Mouse (Mus musculus) T-helper 1 cell (primary cell): ENCODE data around the gene Mrpl9.

ENCODE experiments used
- in situ Hi-C: fragments of 300-600 bp; cut with MboI, MseI; formaldehyde crosslinking; loops from one replicate; pipeline ENCODE4 v1.15.1; 2025; ENCODE audit warnings: high pct_unique_total_duplicates

The Mrpl9 gene

DNA sequence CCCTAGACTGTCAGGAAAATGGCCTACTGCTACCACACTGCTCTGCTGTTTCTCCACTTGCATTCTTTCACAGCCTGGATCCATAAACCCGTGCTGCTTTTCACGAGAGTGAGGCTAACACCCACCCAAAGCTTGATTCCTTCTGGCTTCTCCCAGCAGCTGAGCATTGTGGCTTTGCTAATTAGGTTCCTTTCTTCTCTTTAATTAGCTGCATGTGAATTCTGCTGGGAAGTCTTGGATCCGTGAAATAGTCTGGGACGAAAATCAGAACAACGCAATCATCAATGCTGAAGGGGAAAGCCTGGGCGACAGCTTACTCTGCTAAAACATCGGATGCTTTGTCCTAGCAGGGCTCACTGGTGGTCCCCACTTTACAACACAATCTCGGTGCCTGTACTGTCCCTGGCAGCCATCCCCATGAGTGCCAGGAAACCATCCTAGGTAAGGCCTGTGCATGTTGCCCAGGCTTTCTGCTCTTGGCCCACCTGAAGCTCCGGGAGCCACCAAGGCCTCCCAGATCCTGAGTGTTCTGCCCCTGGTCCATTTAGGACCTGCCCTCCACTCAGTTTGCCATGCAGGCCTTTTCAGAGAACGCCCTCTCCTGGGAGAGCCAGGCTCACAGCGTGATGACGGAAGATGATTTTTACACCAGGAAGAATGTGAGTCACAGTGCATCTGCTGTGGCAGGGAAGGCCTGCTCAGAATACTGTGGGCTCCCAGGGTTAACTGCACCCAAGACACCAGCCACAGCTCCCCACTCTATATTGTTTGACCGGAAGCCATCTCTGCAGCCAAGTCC is 22.7 kb downstream of the Mrpl9 start:
- in situ Hi-C loops: loop anchor here (25.0 kb wide), 1 partner anchor 1979 kb away; the partner anchor contains the start of gene Sprr1a

DNA sequence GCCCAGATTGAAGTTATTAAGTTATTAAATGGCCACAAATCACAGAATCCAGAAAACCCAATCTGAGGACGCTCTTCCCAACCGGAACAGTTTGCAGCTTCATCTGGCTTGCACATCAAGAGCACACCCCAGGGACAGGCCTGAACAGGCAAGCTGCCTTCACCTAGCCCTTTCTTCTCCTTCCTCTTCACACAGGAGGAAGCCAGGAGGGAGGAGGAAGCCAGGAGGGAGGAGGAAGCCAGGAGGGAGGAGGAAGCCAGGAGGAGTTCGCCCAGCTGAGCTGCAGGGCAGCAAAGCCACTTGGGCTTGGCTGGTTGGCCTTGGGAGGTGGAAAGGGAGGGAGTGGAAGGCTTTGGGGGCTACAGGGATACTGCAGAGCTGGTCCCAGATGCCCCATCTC is 25.8 kb downstream of the Mrpl9 start:
- in situ Hi-C loops: loop anchor here (25.0 kb wide), 1 partner anchor 1982 kb away; the partner anchor contains the start of gene Sprr1a

DNA sequence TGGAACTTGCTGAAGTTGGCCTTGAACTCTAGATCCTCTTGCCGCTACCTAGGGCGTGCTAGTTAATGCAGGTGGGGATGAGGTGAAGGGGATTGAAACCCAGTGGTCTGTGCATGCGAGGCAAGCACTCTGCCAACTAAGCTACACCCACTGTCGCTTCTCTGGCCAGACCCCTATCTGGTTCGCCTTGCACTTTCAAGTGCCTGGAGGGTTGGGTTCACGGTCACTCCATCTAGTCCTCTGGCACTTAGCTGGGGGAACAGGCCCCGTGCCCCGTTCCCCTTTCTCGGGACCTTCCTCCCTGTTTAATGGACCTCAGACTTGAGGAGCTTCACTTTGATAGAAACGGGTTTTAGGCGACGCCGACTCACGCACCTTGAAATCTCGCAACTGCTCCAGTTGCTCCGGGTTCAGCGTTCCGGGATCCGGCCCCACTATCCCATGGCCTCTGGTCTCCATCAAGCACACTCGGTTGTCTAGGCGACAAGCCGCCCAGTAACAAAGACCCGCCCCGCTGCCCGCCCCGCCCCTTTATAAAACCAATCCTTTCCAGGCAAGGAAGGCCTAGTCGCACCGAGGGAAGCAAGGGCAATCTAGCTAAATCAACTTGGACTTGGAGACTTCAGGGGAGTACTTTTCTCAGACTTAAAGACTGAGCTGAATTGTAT is 29.5 kb downstream of the Mrpl9 start:
- in situ Hi-C loops: loop anchor here (25.0 kb wide), 1 partner anchor 1985 kb away; the partner anchor contains the start of gene Sprr1a

DNA sequence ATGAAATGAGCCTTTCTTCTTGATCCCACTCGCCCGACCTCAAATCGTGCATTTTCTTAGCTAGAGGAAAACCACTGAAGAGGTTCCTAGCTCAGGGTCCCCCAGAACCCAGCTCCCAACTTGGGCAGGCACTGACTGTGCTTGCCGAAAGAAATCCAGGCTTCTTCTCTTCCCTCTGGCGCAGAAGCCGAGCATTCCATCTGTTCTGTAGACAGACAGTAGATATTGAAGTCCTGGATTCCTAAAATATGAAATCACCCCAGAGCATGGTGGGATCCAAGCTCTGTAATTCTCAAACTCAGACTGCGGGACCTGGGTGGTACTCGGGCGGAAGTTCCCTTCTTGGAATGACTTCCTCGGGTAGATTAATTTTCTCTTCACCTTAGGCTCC is 30.0 kb downstream of the Mrpl9 start:
- in situ Hi-C loops: loop anchor here (25.0 kb wide), 1 partner anchor 1986 kb away; the partner anchor contains the start of gene Sprr1a

DNA sequence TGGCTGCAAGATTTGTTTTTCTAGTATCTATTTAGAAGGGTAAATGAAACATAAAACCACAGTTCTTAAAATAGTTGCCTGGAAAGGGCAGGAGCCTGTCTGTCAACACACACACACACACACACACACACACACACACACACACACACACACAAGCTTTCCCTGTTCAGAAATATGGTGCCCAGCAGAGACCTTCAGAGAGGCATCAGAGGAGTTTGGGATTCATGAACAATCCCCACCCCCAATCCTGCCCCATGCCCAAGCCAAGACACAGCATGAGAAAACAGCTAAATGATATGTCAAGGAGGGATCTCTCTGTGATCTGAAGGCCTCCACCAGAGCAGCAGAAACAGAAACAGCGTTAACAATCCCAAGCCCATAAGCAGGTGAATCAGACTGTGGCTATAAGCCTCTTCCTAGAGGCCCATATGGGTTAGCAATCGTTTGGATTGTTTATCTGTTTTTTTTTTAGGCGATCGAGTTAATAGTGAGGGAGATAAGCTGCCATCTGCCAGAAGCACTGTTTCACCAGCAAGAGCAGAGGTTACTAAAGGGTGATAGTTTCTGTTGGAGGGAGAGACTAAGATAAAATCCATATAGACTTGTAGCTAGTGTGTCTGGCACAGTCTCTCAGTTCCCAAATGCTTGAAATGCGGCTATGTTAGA is 30.6 kb downstream of the Mrpl9 start:
- in situ Hi-C loops: loop anchor here (25.0 kb wide), 1 partner anchor 1986 kb away; the partner anchor contains the start of gene Sprr1a

DNA sequence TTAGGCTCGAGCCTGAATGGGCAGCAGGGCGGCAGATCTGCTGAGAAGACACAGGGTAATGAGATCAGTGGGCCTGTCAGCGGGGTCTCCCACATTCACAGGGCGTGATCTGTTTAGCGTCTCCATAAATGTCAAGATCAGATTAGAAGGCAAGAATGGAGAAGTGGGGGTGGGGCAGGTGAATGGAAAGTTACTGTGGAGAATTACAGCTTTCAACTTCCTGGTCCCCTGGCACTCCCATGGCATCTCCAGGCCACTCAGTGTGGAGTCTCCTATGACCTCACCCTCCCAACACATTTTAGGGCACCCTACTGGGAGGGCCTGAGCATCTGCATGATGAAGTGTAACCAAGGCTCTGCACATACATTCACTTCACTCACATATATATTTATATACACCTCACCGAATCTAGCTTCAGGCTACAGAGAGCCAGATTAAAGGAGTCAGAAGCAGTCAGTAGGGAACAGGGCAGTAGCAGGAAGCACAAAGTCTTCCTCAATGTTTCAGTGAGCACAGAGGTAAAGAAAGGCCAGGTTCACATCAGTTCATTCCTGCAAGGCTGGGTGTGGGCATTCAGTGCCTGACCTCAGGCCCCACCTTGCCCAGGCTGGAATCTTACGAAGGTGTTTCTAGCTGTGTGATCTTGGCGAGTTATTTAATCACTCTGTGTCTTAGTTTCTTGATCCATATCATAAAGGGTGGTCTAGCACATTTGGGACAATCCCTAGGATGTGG is 33.4 kb downstream of the Mrpl9 start:
- in situ Hi-C loops: no loop called here

DNA sequence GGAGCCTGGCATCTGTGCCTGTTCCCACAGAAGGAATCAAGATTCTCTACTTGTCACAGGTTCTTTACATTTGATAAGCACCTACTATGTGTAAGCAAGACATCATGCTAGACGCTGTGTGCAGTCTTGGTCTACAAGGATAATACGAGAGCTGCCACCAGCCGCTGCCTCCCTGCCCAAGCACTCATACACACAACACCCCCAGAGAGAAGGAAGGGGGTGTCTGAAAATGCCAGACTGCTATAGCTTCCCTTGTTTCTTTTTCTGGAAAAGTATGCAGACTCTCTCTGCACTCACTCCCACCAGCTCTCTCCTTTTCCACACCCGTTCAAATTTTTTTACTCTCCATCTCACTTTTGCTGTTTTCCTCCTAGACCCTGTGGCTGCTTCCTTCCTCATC is 34.3 kb downstream of the Mrpl9 start:
- in situ Hi-C loops: no loop called here

DNA sequence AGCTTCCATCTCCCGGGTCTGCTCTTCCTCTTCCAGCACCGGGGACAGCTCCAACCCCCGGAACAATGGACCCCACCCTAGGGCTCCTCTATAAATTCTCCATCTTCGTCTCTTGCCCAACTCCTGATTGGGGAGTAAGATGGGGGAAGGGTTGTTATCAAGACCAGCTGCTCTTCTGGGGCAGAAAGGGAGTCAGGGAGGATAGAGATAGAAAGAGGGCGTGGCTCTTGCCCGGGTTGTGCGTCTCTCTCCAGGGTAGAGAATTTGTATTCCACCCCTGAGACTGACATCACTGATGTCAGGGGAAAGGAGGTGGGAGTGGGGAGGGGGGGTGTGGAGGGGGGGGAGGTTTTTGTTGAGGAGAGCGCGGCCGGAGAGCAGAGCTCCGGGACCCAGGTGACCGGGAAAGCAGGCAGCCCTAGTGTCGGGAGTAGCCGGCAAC is 34.9 kb downstream of the Mrpl9 start, which contains the start of gene Celf3:
Celf3 (plus strand) TSS at position 315 of the 442 bp plus-strand sequence.
- in situ Hi-C loops: no loop called here

DNA sequence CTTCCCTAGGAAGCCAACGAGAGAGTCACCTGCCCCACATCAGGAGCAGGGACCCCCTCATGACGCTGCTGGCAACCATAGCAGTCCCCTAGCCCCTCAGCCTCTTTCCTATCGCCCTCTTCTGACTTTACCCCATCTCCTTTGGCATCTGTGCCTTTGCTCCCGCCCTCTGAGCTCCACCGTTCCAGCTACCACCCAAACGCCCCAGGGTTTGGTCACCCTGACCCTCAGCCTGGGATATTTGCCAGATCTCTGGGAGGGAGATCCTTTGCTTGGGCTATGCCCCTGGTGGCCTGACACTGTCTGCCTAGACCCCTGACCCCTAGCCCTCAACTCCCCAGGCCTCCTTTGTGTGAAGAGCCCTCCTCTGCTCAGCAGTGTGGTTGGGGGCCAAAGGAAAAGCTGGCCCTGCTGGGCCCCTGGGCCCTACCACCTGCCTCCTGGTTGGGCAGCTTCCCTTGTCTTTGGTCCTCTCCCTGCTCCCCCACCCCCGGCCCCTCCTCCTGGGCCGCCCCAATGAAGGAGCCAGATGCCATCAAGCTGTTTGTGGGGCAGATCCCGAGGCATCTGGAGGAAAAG is 35.6 kb downstream of the Mrpl9 start:
- in situ Hi-C loops: no loop called here

DNA sequence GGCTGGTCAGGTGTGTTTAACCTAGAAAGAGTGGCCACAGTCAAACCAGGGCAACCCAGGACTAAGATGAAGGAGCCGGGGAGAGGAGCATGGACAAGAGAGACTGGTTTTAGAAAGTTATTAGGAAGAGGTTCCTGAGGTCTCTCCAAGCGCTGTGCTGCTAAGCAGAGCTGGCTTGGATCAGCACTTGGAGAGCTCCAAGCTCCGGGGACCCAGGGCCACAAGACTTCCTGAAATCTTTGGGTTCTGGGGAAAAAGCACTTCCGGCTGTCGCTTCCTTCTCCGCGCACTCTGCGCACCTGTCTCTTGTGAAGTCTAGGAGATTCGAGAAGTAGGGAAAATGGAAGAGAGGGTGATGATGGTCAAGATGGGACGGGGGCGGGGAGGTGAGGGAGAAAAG is 36.4 kb downstream of the Mrpl9 start:
- in situ Hi-C loops: no loop called here

DNA sequence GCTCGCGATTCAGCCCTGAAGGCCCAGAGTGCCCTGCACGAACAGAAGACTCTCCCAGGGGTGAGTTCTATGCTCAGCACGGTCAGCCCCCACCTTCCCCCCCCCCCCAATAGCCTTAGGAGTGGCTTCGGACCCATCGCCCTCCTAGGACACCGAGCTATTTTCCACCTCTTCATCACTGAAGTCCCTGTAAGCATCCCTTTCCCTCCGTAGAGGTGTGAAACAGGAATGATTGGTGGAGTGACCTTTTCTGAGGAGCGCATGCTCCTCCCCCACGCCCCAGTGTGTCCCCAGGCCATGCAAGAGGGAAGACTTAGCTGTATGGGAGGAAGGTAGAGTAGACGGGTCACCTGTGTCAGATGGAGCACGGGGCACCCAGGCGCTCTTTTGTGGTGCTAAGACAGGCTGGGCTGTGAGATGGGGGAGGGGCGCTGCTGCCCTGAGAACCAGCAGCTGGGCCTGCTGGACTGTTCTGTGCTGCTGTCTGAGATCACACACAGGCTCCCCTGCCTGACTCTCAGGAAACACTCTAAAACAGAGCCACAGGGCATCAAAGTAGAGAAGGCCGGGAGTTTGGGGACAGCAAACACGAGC is 37.3 kb downstream of the Mrpl9 start, which contains the start of gene Riiad1:
Riiad1 (minus strand) TSS at position 51 of the 594 bp plus-strand sequence.
- in situ Hi-C loops: no loop called here

DNA sequence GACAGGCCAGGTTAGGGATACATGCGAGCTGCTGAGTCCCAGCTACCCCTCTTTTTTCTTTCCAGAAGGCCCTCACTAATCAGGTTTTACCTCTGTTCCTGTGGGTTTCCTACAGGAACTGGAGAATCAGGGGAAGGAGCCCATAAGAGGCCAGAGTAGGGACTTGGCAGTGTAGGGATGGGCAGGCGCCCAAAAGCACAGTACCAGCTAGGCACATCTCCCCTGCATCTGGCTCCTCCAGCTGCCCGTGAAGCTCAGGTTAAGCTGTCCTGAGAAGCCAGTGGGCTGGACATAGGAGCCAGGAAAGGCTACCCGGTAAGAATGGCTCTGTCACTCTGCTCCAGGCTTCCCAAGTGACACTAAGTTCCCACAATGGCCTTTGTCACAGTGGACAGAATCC is 38.3 kb downstream of the Mrpl9 start:
- in situ Hi-C loops: no loop called here

DNA sequence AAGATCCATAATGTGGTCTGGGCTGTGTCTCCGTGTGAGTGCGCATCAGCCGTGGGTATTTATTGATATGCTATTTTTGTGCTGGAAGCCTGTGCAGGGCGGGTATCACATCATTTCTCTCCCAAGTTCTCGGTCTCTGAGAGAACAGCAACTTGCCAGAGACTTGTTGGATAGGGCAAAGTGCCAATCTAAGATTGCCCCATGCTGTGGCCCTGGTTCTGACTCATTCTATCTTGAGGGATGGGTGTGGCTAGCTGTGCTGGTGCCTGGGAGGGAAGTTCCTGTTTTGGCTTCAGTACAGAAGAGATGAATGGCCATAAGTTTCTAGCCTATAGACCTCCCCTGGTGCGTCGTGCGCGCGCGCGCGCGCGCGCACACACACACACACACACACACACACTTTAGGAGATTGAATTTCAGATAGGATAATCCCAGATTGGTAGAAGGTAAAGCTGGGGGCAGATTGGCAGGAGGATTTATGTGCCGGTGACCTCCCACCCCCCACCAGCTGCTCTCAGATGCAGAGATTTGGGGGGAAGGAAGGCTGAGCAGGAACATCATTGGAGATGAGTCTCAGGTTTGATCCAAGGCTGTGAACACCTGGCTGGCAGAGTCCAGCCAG is 39.8 kb downstream of the Mrpl9 start:
- in situ Hi-C loops: no loop called here

DNA sequence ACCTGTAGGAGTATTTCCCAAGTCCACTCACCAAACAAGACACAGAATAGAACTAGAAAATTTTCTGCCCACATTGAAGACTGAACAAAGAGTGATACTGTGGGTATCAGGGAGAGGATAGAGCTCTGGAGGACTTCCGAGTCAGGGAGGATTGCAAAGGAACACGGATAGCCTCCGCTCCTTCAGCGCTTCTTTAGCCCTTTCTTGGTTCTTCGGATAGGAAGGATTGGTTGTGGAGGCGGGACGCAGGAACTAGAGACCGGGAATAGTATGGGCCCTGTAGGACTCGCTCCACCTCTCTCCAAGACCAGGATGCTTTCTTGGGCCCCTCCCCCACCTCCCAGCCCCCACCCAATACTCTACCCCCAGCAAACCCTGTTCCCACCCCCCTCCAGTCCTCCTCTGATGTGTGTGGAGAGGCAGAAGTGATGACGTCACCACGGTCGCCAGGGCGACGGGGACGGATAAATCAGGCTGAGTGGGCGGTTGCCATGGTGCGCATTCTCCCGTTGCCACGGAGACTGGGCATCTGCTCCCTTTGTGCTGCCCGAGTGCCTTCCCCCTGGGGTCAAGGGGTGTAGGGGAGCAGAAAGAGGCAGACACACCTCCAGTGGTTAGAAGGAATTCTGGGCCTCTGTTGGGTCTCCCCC is 40.8 kb downstream of the Mrpl9 start:
- in situ Hi-C loops: no loop called here

DNA sequence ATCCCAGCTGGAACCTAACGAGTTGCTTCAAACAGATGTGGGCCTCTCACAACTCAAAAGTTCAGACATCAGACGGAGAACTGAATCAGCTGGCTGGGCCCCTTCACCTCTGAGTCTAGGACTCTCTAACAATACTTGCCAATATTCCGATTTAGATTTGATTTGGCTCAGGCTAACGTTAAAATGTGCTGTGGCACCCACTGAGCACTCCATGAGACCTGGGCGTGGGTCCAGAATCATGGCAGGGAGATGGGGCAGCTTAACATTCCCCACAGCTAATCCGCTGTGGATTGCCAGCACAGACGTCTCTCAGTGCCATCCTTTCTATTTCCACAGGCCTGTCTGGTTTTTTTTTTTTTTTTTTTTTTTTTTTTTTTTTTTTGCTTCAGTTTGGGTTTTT is 42.8 kb downstream of the Mrpl9 start:
- in situ Hi-C loops: no loop called here

DNA sequence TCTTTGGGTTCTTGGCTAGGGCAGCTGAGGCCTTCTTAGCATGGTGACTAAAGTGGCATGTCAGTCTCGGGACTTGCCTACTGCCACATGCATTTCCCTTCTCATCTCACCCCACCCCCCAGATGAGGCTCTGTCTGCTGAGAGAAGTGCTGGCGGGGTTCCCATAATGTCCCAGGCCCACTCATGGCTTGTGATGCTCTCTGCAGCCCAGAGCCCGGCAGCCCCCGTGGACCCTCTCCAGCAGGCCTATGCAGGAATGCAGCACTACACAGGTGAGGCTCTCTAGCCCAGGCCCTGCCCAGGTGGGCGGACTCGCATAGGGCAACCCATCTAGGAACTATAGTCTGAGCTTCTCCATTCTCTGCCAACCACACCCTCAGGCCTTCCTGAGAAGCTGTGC is 44.5 kb downstream of the Mrpl9 start:
- in situ Hi-C loops: no loop called here

DNA sequence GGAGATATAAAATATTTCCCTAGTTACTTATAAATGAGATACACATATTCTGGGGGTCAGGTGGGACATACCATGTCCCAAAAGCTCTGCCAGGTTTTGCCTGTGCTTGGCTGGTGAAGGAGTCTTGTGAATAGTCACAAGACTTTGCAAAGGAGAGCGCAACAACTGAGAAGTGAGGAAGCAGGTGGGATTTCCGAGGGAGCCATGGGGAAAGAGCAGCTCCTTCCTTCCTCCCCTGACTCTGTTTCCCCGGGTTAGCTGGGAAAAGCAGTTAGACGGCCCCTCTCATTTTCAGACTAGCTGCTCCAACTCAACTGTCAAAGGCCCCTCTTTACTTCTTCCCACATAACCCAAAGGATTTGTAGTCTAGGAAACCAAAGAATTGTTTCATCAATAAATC is 54.0 kb downstream of the Mrpl9 start:
- in situ Hi-C loops: no loop called here
